Mouse (Mus musculus) midbrain, postnatal 0 days (tissue): ENCODE measurements around the gene Usp43. TPM values are rescaled to one million over a fixed set of nuclear protein-coding genes. Genes with fewer than 3 reads are reported as not detected.

Source experiments
- ATAC-seq: fragments of 200-750 bp; cut with Nextera tagmentation; 2 replicates; pipeline ENCODE4 v1.8.0; 2017; ENCODE audit warnings: moderate number of reproducible peaks, mild to moderate bottlenecking, moderate TSS enrichment, moderate library complexity; ENCODE audit not compliant: low FRiP score
- DNase-seq: peaks from one replicate; pipeline ENCODE4 v3.0.0-alpha.2; 2015; ENCODE audit warnings: low spot score
- H3K27ac ChIP-seq: fragments of 300-500 bp; sonication (generic); 2 replicates; pipeline ENCODE4 v1.5.1; 2014; ENCODE audit warnings: low read depth, mild to moderate bottlenecking, low read length, mixed read lengths
- H3K27me3 ChIP-seq: fragments of 300-500 bp; sonication (generic); 2 replicates; pipeline ENCODE4 v1.6.1; 2014; ENCODE audit warnings: low read length, control low read depth, mixed read lengths; ENCODE audit not compliant: insufficient read depth
- H3K36me3 ChIP-seq: fragments of 300-500 bp; sonication (generic); 2 replicates; pipeline ENCODE4 v1.6.1; 2014; ENCODE audit warnings: low read length, control low read depth, mixed read lengths; ENCODE audit not compliant: insufficient read depth
- H3K4me1 ChIP-seq: fragments of 300-500 bp; sonication (generic); 2 replicates; pipeline ENCODE4 v1.6.1; 2014; ENCODE audit warnings: mild to moderate bottlenecking, control low read depth, antibody characterized with exemption, low read length, mixed read lengths; ENCODE audit not compliant: insufficient read depth
- H3K4me2 ChIP-seq: fragments of 300-500 bp; sonication (generic); 2 replicates; pipeline ENCODE4 v1.6.1; 2014; ENCODE audit warnings: low read depth, mild to moderate bottlenecking, low read length, mixed read lengths; ENCODE audit not compliant: poor library complexity, severe bottlenecking
- H3K4me3 ChIP-seq: fragments of 300-500 bp; sonication (generic); 2 replicates; pipeline ENCODE4 v1.5.1; 2014; ENCODE audit warnings: low read depth, mild to moderate bottlenecking, low read length, moderate library complexity
- H3K9ac ChIP-seq: fragments of 300-500 bp; sonication (generic); replicated peaks from 2 replicates; pipeline ENCODE4 v1.6.1; 2014; ENCODE audit warnings: mild to moderate bottlenecking, low read length, moderate library complexity, mixed read lengths; ENCODE audit not compliant: poor library complexity, severe bottlenecking
- H3K9me3 ChIP-seq: fragments of 300-500 bp; sonication (generic); 2 replicates; pipeline ENCODE4 v1.6.1; 2016; ENCODE audit warnings: low read length, control low read depth
- CTCF ChIP-seq: IDR thresholded peaks from 2 replicates; pipeline ENCODE4 v1.5.1; 2016; ENCODE audit warnings: antibody characterized with exemption, mild to moderate bottlenecking
- WGBS: fragments of 180-500 bp; shearing (Covaris S2); extraction: QIAGEN DNeasy Blood & Tissue Kit; methylation state at CpG from one replicate; pipeline ENCODE4 v1.1.7; 2014; 5-methylcytosine and 5-hydroxymethylcytosine counted together
- polyA plus RNA-seq: library from polyadenylated mRNA; unstranded; fragments of >200 nt; fragmentation: Nextera tagmentation; extraction: Ambion mirVana; gene quantifications from 2 replicates; pipeline ENCODE4 v1.2.1, GENCODE M21; 2015
- total RNA-seq: library from RNA; depleted of rRNA; stranded (reverse); fragments of >200 nt; gene quantifications from 2 replicates; pipeline ENCODE4 v1.2.3, GENCODE M21; 2014

Usp43 gene
- total and polyA plus RNA-seq, 2 experiments from 2014 or later = 0.67 to 1.8 TPM

- 43% methylated on average over 2 of the region's 2 CpGs for WGBS
- no peaks in the 10 kb centered on the region for H3K4me1 ChIP-seq
- no peak overlapping the region for H3K4me2 ChIP-seq
- H3K4me3 ChIP-seq = no peak overlapping the region
- TF ChIP-seq CTCF = peak; percentile 61
- H3K9me3 ChIP-seq = no peaks in the 10 kb centered on the region
- H3K27me3 ChIP-seq = no peaks in the 10 kb centered on the region
- ATAC-seq = no peak
- DNase-seq = peak; percentile 20
- H3K36me3 ChIP-seq = no peaks in the 10 kb centered on the region
- no peak overlapping the region for H3K9ac ChIP-seq
- no peak overlapping the region for H3K27ac ChIP-seq
These were observed 66.9 kb downstream of the Usp43 start for GRCm38 (mm10) chr11:67855035-67855434.

GRCm38 (mm10) chr11:67853996-67854395 lies 68.0 kb downstream of the Usp43 start:
- 62% methylated on average over 6 of the region's 6 CpGs for whole genome bisulfite sequencing

GRCm38 (mm10) chr11:67851770-67852169 lies 70.2 kb downstream of the Usp43 start:
- no peak overlapping the region for H3K27ac ChIP-seq
- no peak for DNase-seq
- H3K9me3 ChIP-seq = no peaks in the 10 kb centered on the region
- no peak overlapping the region for H3K4me2 ChIP-seq
- no peak for ATAC-seq
- no peaks in the 10 kb centered on the region for H3K27me3 ChIP-seq
- TF ChIP-seq CTCF = no peak
- no peak overlapping the region for H3K9ac ChIP-seq
- no peaks in the 10 kb centered on the region for H3K36me3 ChIP-seq
- no peak overlapping the region for H3K4me3 ChIP-seq
- WGBS = 65% methylated on average over 5 of the region's 5 CpGs
- H3K4me1 ChIP-seq = no peaks in the 10 kb centered on the region

More at GRCm38 (mm10) chr11:67853996-67854395, 68.0 kb downstream of the Usp43 start:
- H3K36me3 ChIP-seq = no peaks in the 10 kb centered on the region
- no peak for ATAC-seq
- H3K4me3 ChIP-seq = no peak overlapping the region
- H3K4me1 ChIP-seq = no peaks in the 10 kb centered on the region
- no peak overlapping the region for H3K27ac ChIP-seq
- no peak for TF ChIP-seq CTCF
- no peak for DNase-seq
- H3K9me3 ChIP-seq = no peaks in the 10 kb centered on the region
- H3K4me2 ChIP-seq = no peak overlapping the region
- H3K27me3 ChIP-seq = no peaks in the 10 kb centered on the region
- no peak overlapping the region for H3K9ac ChIP-seq

- no peaks in the 10 kb centered on the region for H3K9me3 ChIP-seq
- TF ChIP-seq CTCF = no peak
- no peak overlapping the region for H3K27ac ChIP-seq
- no peaks in the 10 kb centered on the region for H3K4me1 ChIP-seq
- 58% methylated on average over 4 of the region's 4 CpGs for WGBS
- no peaks in the 10 kb centered on the region for H3K27me3 ChIP-seq
- H3K4me2 ChIP-seq = no peak overlapping the region
- no peak overlapping the region for H3K4me3 ChIP-seq
- no peak for ATAC-seq
- no peaks in the 10 kb centered on the region for H3K36me3 ChIP-seq
- DNase-seq = no peak
- no peak overlapping the region for H3K9ac ChIP-seq
These were observed 76.8 kb downstream of the Usp43 start for GRCm38 (mm10) chr11:67845193-67845592.

DNA sequence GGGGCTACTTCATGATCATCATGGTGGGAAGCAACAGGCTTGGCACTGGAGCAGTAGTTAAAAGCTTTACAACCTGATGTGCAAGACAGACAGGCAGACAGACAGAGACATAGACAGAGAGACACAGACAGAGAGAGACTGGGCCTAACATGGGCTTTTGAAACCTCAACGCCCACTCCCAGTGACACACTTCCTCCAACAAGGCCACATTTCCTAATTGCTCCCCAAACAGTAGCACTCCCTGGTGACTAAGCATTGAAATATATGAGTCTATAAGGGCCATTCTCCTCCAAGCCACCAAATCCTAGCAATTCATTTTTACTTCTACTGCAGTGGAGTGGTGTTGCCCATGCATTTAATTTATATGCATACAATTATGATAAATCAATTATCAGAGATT lies 82.1 kb downstream of the Usp43 start:
- no peak for TF ChIP-seq CTCF
- no peaks in the 10 kb centered on the region for H3K36me3 ChIP-seq
- H3K27ac ChIP-seq = no peak overlapping the region
- 88% methylated on average over 1 of the region's 1 CpGs for WGBS
- ATAC-seq (no peak), DNase-seq (no peak)
- no peaks in the 10 kb centered on the region for H3K27me3 ChIP-seq
- H3K9ac ChIP-seq = no peak overlapping the region
- H3K9me3 ChIP-seq = no peaks in the 10 kb centered on the region
- H3K4me1 ChIP-seq = no peaks in the 10 kb centered on the region
- H3K4me3 ChIP-seq = no peak overlapping the region
- H3K4me2 ChIP-seq = no peak overlapping the region

DNA sequence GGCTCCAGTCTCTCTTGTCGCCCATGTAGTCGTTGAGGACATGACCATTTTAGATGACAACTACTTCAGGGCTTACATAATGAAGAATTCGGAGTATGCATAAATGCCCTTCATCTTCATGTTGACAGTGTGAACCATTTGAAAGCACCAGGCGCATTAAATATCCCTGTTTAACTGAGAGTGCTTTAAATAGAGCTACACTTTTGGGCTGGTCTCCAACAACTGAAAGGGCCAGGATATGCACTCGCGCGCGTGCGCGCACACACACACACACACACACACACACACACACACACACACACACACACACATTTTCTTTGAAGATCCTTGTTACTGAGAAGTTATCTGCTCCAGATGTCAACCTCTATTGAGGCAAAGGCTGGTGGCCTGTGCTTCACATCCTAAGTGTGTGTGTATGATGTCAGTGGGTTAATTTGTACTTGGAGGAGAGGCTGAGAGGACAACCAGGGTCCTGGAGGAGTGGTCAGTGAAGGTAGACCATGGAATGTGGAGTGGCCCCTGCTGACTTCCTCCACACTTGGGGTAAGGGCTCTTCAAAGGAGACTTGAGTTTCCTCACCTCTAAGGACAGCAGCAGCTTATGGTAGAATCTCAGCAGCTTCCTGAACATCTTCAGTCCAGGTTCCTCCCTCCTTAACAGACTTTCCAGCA lies 86.4 kb downstream of the Usp43 start:
- no peak for DNase-seq
- H3K4me2 ChIP-seq = no peak overlapping the region
- WGBS = 94% methylated on average over 10 of the region's 10 CpGs

More for the DNA sequence above, 86.4 kb downstream of the Usp43 start:
- H3K9me3 ChIP-seq = no peaks in the 10 kb centered on the region
- H3K4me3 ChIP-seq = no peak overlapping the region
- TF ChIP-seq CTCF = no peak
- H3K27ac ChIP-seq = no peak overlapping the region
- no peak for ATAC-seq
- H3K27me3 ChIP-seq = no peaks in the 10 kb centered on the region
- H3K36me3 ChIP-seq = no peaks in the 10 kb centered on the region
- no peak overlapping the region for H3K9ac ChIP-seq
- H3K4me1 ChIP-seq = no peaks in the 10 kb centered on the region
